In the genomic region with DNA sequence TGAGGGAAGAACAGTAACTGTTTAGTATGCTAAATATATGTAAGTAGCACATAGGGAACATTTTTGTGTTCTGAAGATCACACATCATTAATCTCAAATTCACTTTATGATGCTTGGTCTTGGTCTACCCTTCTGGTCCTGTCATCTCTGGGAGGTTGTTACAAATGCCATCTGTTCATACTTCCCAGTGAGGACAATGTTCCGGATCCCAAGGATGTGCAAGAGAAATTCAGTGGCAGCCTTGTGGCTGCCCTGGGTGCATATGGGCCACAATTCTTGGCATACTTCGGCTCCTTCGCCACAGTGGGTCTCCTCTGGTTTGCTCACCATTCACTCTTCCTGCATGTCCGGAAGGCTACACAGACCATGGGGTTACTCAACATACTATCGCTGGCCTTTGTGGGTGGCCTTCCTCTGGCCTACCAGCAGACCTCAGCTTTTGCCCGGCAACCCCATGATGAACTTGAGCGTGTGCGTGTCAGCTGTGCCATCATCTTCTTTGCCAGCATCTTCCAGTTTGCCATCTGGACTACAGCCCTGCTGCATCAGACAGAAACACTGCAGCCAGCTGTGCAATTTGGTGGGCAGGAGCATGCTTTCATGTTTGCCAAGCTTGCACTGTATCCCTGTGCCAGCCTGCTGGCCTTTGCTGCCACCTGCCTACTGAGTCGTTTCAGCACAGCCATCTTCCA, we compare ENCODE assay signal across 13 mouse cellular contexts. TPM values are rescaled to one million over a fixed set of nuclear protein-coding genes. Genes with fewer than 3 reads are reported as not detected.
DNase-seq lines count a peak whose midpoint lies in the region; ATAC-seq and TF ChIP-seq lines count a peak whose summit lies in the region.
"Had no signal": no experiment of that assay in that cellular context is flagged by ENCODE, and none has a peak within 500 bp of the region (broad histone marks: within the 10 kb centered on the region; RNA-seq: fewer than 3 reads in every experiment).

No protein-coding gene starts in this region.

- DNase-seq in forebrain, embryonic 11.5 days (ENCODE audit: low spot score), result peak; percentile 35
- DNase-seq in hindbrain, postnatal 0 days (ENCODE audit: low spot score), result peak; percentile 75
- no peak for DNase-seq in hindbrain, embryonic 10.5 days (ENCODE audit: low spot score)
- peak; percentile 68 for DNase-seq in midbrain, embryonic 11.5 days (ENCODE audit: low spot score, missing footprints)
- DNase-seq in lung, postnatal 4 days, result peak; percentile 30 to 61
- DNase-seq in embryo, embryonic 10.5 days (ENCODE audit: low spot score), result no peak
- DNase-seq: lung, embryonic 14.5 days had no signal

- H3K4me1 ChIP-seq in forebrain, embryonic 11.5 days (replicated peaks; ENCODE audit: control insufficient read depth, insufficient read depth, low read length), result no peaks in the 10 kb centered on the region
- no peaks in the 10 kb centered on the region for H3K4me1 ChIP-seq in forebrain, embryonic 12.5 days
- H3K4me1 ChIP-seq in hindbrain, postnatal 0 days (ENCODE audit: insufficient read depth, low read length), result no peaks in the 10 kb centered on the region
- H3K4me1 ChIP-seq in hindbrain, embryonic 10.5 days (replicated peaks), result no peaks in the 10 kb centered on the region
- H3K4me1 ChIP-seq in midbrain, embryonic 11.5 days (ENCODE audit: control insufficient read depth, insufficient read depth, low read length), result no peaks in the 10 kb centered on the region
- H3K4me1 ChIP-seq in midbrain, embryonic 16.5 days (ENCODE audit: control insufficient read depth, insufficient read depth, low read length), result no peaks in the 10 kb centered on the region

- no peak overlapping the region for H3K9ac ChIP-seq in forebrain, embryonic 11.5 days (ENCODE audit: low read length)
- no peak overlapping the region for H3K9ac ChIP-seq in forebrain, embryonic 12.5 days
- no peak overlapping the region for H3K9ac ChIP-seq in hindbrain, postnatal 0 days (replicated peaks; ENCODE audit: low read length)
- H3K9ac ChIP-seq in midbrain, embryonic 11.5 days (ENCODE audit: low read length), result no peak overlapping the region
- no peak overlapping the region for H3K9ac ChIP-seq in midbrain, embryonic 16.5 days (ENCODE audit: low read depth, low read length)
- H3K9ac ChIP-seq: heart, embryonic 13.5 days; lung, embryonic 14.5 days had no signal

- TF ChIP-seq CTCF in hindbrain, postnatal 0 days (IDR thresholded peaks at IDR 0.05; ENCODE audit: low read depth), result peak; percentile 68

- no peak for ATAC-seq in forebrain, embryonic 11.5 days (replicated peaks; ENCODE audit: low FRiP score)
- ATAC-seq in forebrain, embryonic 12.5 days (ENCODE audit: low FRiP score), result no peak
- peak; percentile 84 for ATAC-seq in hindbrain, postnatal 0 days
- no peak for ATAC-seq in midbrain, embryonic 11.5 days (ENCODE audit: low FRiP score)
- ATAC-seq in midbrain, embryonic 16.5 days, result no peak
- ATAC-seq: activated CD4-positive, CD25-positive, alpha-beta regulatory T cell, adult 4 months had no signal

- H3K27ac ChIP-seq in forebrain, embryonic 11.5 days (ENCODE audit: low read depth, low read length), result no peak overlapping the region
- no peak overlapping the region for H3K27ac ChIP-seq in forebrain, embryonic 12.5 days
- H3K27ac ChIP-seq in hindbrain, postnatal 0 days, result no peak overlapping the region
- no peak overlapping the region for H3K27ac ChIP-seq in hindbrain, embryonic 10.5 days
- no peak overlapping the region for H3K27ac ChIP-seq in midbrain, embryonic 11.5 days (ENCODE audit: low read depth, low read length)
- H3K27ac ChIP-seq in midbrain, embryonic 16.5 days (ENCODE audit: low read length), result no peak overlapping the region
- H3K27ac ChIP-seq: heart, embryonic 13.5 days had no signal

- no peaks in the 10 kb centered on the region for H3K9me3 ChIP-seq in forebrain, embryonic 11.5 days (ENCODE audit: control insufficient read depth, low read length)
- H3K9me3 ChIP-seq in forebrain, embryonic 12.5 days, result no peaks in the 10 kb centered on the region
- H3K9me3 ChIP-seq in hindbrain, postnatal 0 days (ENCODE audit: low read length), result no peaks in the 10 kb centered on the region
- no peaks in the 10 kb centered on the region for H3K9me3 ChIP-seq in hindbrain, embryonic 10.5 days
- no peaks in the 10 kb centered on the region for H3K9me3 ChIP-seq in midbrain, embryonic 11.5 days (ENCODE audit: control insufficient read depth, low read length)
- no peaks in the 10 kb centered on the region for H3K9me3 ChIP-seq in midbrain, embryonic 16.5 days (replicated peaks; ENCODE audit: control insufficient read depth, low read length, poor library complexity, severe bottlenecking)
- H3K9me3 ChIP-seq: G1E; heart, embryonic 13.5 days had no signal

- H3K27me3 ChIP-seq in forebrain, embryonic 11.5 days (ENCODE audit: control insufficient read depth, insufficient read depth, low read length), result no peaks in the 10 kb centered on the region
- no peaks in the 10 kb centered on the region for H3K27me3 ChIP-seq in forebrain, embryonic 12.5 days
- no peaks in the 10 kb centered on the region for H3K27me3 ChIP-seq in hindbrain, postnatal 0 days (ENCODE audit: insufficient read depth, low read length)
- H3K27me3 ChIP-seq in hindbrain, embryonic 10.5 days (ENCODE audit: insufficient read depth, poor library complexity, severe bottlenecking), result no peaks in the 10 kb centered on the region
- H3K27me3 ChIP-seq in midbrain, embryonic 11.5 days (ENCODE audit: control insufficient read depth, insufficient read depth, low read length), result no peaks in the 10 kb centered on the region
- no peaks in the 10 kb centered on the region for H3K27me3 ChIP-seq in midbrain, embryonic 16.5 days (ENCODE audit: control insufficient read depth, insufficient read depth, low read depth, low read length)
- H3K27me3 ChIP-seq: heart, embryonic 13.5 days had no signal

- H3K4me3 ChIP-seq in forebrain, embryonic 11.5 days (ENCODE audit: low read depth, low read length), result no peak overlapping the region
- no peak overlapping the region for H3K4me3 ChIP-seq in forebrain, embryonic 12.5 days (replicated peaks)
- no peak overlapping the region for H3K4me3 ChIP-seq in hindbrain, postnatal 0 days (ENCODE audit: low read length)
- no peak overlapping the region for H3K4me3 ChIP-seq in hindbrain, embryonic 10.5 days
- no peak overlapping the region for H3K4me3 ChIP-seq in midbrain, embryonic 11.5 days (ENCODE audit: low read depth, low read length)
- H3K4me3 ChIP-seq in midbrain, embryonic 16.5 days (ENCODE audit: low read depth, low read length), result no peak overlapping the region
- H3K4me3 ChIP-seq: erythroblast, embryonic 14.5 days; heart, embryonic 13.5 days had no signal

- peaks cover 3% of the 10 kb centered on the region; the same call in 1 of the 2 replicates for H3K36me3 ChIP-seq in forebrain, embryonic 11.5 days (ENCODE audit: control insufficient read depth, insufficient read depth, low read length)
- peaks cover 59% of the 10 kb centered on the region for H3K36me3 ChIP-seq in forebrain, embryonic 12.5 days (replicated peaks)
- H3K36me3 ChIP-seq in hindbrain, postnatal 0 days (ENCODE audit: insufficient read depth, low read length), result peaks cover 46% of the 10 kb centered on the region
- peaks cover 75% of the 10 kb centered on the region for H3K36me3 ChIP-seq in hindbrain, embryonic 10.5 days
- no peaks in the 10 kb centered on the region for H3K36me3 ChIP-seq in midbrain, embryonic 11.5 days (ENCODE audit: control insufficient read depth, insufficient read depth, low read length)
- peaks cover 21% of the 10 kb centered on the region for H3K36me3 ChIP-seq in midbrain, embryonic 16.5 days (ENCODE audit: control insufficient read depth, insufficient read depth, low read length)

- H3K4me2 ChIP-seq in forebrain, embryonic 11.5 days (ENCODE audit: low read depth, low read length, severe bottlenecking), result no peak overlapping the region
- H3K4me2 ChIP-seq in forebrain, embryonic 12.5 days, result no peak overlapping the region
- H3K4me2 ChIP-seq in hindbrain, postnatal 0 days (ENCODE audit: low read depth, low read length), result no peak overlapping the region
- H3K4me2 ChIP-seq in midbrain, embryonic 11.5 days, result no peak overlapping the region
- no peak overlapping the region for H3K4me2 ChIP-seq in midbrain, embryonic 16.5 days (ENCODE audit: low read length)
- H3K4me2 ChIP-seq: heart, embryonic 13.5 days; lung, embryonic 14.5 days had no signal

- WGBS in forebrain, embryonic 11.5 days, result 93% methylated on average over 9 of the region's 9 CpGs
- WGBS in forebrain, embryonic 12.5 days, result 95% methylated on average over 9 of the region's 9 CpGs
- WGBS in hindbrain, postnatal 0 days, result 75% methylated on average over 9 of the region's 9 CpGs
- WGBS in hindbrain, embryonic 10.5 days, result 91% methylated on average over 9 of the region's 9 CpGs
- WGBS in midbrain, embryonic 11.5 days, result 91% methylated on average over 9 of the region's 9 CpGs
- WGBS in midbrain, embryonic 16.5 days, result 86% methylated on average over 9 of the region's 9 CpGs

RNA-seq across cellular contexts. Expression of a gene that starts 14.3 kb away (rescaled TPM):
- polyA plus RNA-seq in forebrain, embryonic 11.5 days (2014; fragmentation: Nextera tagmentation; extraction: Ambion mirVana), result 11.5 and 11.6 TPM in 2 replicates
- polyA plus RNA-seq in forebrain, embryonic 12.5 days (2016; fragmentation: Nextera tagmentation; extraction: Ambion mirVana), result 9.5 and 9.6 TPM in 2 replicates
- total RNA-seq in hindbrain, postnatal 0 days (2014; rRNA removed), result 4.9 and 11.4 TPM in 2 replicates
- polyA plus RNA-seq in hindbrain, postnatal 0 days (2015; fragmentation: Nextera tagmentation; extraction: Ambion mirVana), result 8.0 and 8.2 TPM in 2 replicates
- 12.0 and 12.8 TPM in 2 replicates for polyA plus RNA-seq in hindbrain, embryonic 10.5 days (2016; fragmentation: Nextera tagmentation; extraction: Ambion mirVana)
- polyA plus RNA-seq in midbrain, embryonic 11.5 days (2014; fragmentation: Nextera tagmentation; extraction: Ambion mirVana), result 9.2 TPM in 2 replicates
- 13.1 and 14.4 TPM in 2 replicates for polyA plus RNA-seq in midbrain, embryonic 16.5 days (2015; fragmentation: Nextera tagmentation; extraction: Ambion mirVana)

RNA-seq across cellular contexts. Expression of a gene that starts 16.2 kb away (rescaled TPM):
- polyA plus RNA-seq in forebrain, embryonic 11.5 days (2014; fragmentation: Nextera tagmentation; extraction: Ambion mirVana), result 19.4 and 22.2 TPM in 2 replicates
- polyA plus RNA-seq in forebrain, embryonic 12.5 days (2016; fragmentation: Nextera tagmentation; extraction: Ambion mirVana), result 19.6 and 20.0 TPM in 2 replicates
- 43.6 and 50.0 TPM in 2 replicates for total RNA-seq in hindbrain, postnatal 0 days (2014; rRNA removed)
- polyA plus RNA-seq in hindbrain, postnatal 0 days (2015; fragmentation: Nextera tagmentation; extraction: Ambion mirVana), result 38.7 and 40.6 TPM in 2 replicates
- polyA plus RNA-seq in hindbrain, embryonic 10.5 days (2016; fragmentation: Nextera tagmentation; extraction: Ambion mirVana), result 17.3 and 19.2 TPM in 2 replicates
- 20.9 and 22.1 TPM in 2 replicates for polyA plus RNA-seq in midbrain, embryonic 11.5 days (2014; fragmentation: Nextera tagmentation; extraction: Ambion mirVana)
- polyA plus RNA-seq in midbrain, embryonic 16.5 days (2015; fragmentation: Nextera tagmentation; extraction: Ambion mirVana), result 22.0 and 25.1 TPM in 2 replicates

RNA-seq across cellular contexts. Expression of a gene that starts 16.2 kb away (rescaled TPM):
- 51.2 and 57.1 TPM in 2 replicates for polyA plus RNA-seq in forebrain, embryonic 11.5 days (2014; fragmentation: Nextera tagmentation; extraction: Ambion mirVana)
- polyA plus RNA-seq in forebrain, embryonic 12.5 days (2016; fragmentation: Nextera tagmentation; extraction: Ambion mirVana), result 57.7 and 61.0 TPM in 2 replicates
- total RNA-seq in hindbrain, postnatal 0 days (2014; rRNA removed), result 75.5 and 87.8 TPM in 2 replicates
- 40.2 and 43.5 TPM in 2 replicates for polyA plus RNA-seq in hindbrain, postnatal 0 days (2015; fragmentation: Nextera tagmentation; extraction: Ambion mirVana)
- polyA plus RNA-seq in hindbrain, embryonic 10.5 days (2016; fragmentation: Nextera tagmentation; extraction: Ambion mirVana), result 58.0 and 60.9 TPM in 2 replicates
- 43.3 and 45.3 TPM in 2 replicates for polyA plus RNA-seq in midbrain, embryonic 11.5 days (2014; fragmentation: Nextera tagmentation; extraction: Ambion mirVana)
- polyA plus RNA-seq in midbrain, embryonic 16.5 days (2015; fragmentation: Nextera tagmentation; extraction: Ambion mirVana), result 55.9 and 57.4 TPM in 2 replicates

RNA-seq across cellular contexts. Expression of a gene that starts 23.7 kb away (rescaled TPM):
- 13.6 and 13.9 TPM in 2 replicates for polyA plus RNA-seq in forebrain, embryonic 11.5 days (2014; fragmentation: Nextera tagmentation; extraction: Ambion mirVana)
- 19.7 and 20.7 TPM in 2 replicates for polyA plus RNA-seq in forebrain, embryonic 12.5 days (2016; fragmentation: Nextera tagmentation; extraction: Ambion mirVana)
- total RNA-seq in hindbrain, postnatal 0 days (2014; rRNA removed), result 48.2 and 64.4 TPM in 2 replicates
- polyA plus RNA-seq in hindbrain, postnatal 0 days (2015; fragmentation: Nextera tagmentation; extraction: Ambion mirVana), result 19.3 and 20.0 TPM in 2 replicates
- 11.1 and 15.1 TPM in 2 replicates for polyA plus RNA-seq in hindbrain, embryonic 10.5 days (2016; fragmentation: Nextera tagmentation; extraction: Ambion mirVana)
- polyA plus RNA-seq in midbrain, embryonic 11.5 days (2014; fragmentation: Nextera tagmentation; extraction: Ambion mirVana), result 8.6 TPM in 2 replicates
- 33.0 and 36.9 TPM in 2 replicates for polyA plus RNA-seq in midbrain, embryonic 16.5 days (2015; fragmentation: Nextera tagmentation; extraction: Ambion mirVana)

RNA-seq across cellular contexts. Expression of a gene that starts 29.6 kb away (rescaled TPM):
- 1.1 and 1.5 TPM in 2 replicates for polyA plus RNA-seq in forebrain, embryonic 11.5 days (2014; fragmentation: Nextera tagmentation; extraction: Ambion mirVana)
- 1.2 TPM in 2 replicates for polyA plus RNA-seq in forebrain, embryonic 12.5 days (2016; fragmentation: Nextera tagmentation; extraction: Ambion mirVana)
- 6.3 and 12.6 TPM in 2 replicates for total RNA-seq in hindbrain, postnatal 0 days (2014; rRNA removed)
- 3.5 and 3.6 TPM in 2 replicates for polyA plus RNA-seq in hindbrain, postnatal 0 days (2015; fragmentation: Nextera tagmentation; extraction: Ambion mirVana)
- 0.57 and 0.99 TPM in 2 replicates for polyA plus RNA-seq in hindbrain, embryonic 10.5 days (2016; fragmentation: Nextera tagmentation; extraction: Ambion mirVana)
- polyA plus RNA-seq in midbrain, embryonic 11.5 days (2014; fragmentation: Nextera tagmentation; extraction: Ambion mirVana), result 0.69 and 0.81 TPM in 2 replicates
- polyA plus RNA-seq in midbrain, embryonic 16.5 days (2015; fragmentation: Nextera tagmentation; extraction: Ambion mirVana), result 4.3 and 4.4 TPM in 2 replicates

Comparison
In these comparisons a context has a peak if more than half of its experiments do, and no peak if none do; other contexts are left out.
1. DNase-seq: peak in forebrain, embryonic 11.5 days (single experiment), hindbrain, postnatal 0 days (single experiment), midbrain, embryonic 11.5 days (single experiment) and lung, postnatal 4 days (2 of 2); none in hindbrain, embryonic 10.5 days (single experiment) and embryo, embryonic 10.5 days (single experiment).